Mouse (Mus musculus): ENCODE measurements at regions not wholly inside any gene's neighbourhood (a gene's known extent, or its start where the extent isn't known, plus 50 kb on each side); places are given as distances from the start of the nearest gene placed in this dataset.
"Not testable (repeated sequence)": the region's sequence is repeated elsewhere in the genome, so short reads cannot be mapped to it uniquely, and the experiment has no call there.

- Histone ChIP-seq H3K4me1 (ENCODE audit: control insufficient read depth, insufficient read depth, low read length) (no peaks in the 10 kb centered on the region), H3K4me3 (replicated peaks; ENCODE audit: extremely low read depth, low read depth, low read length) (no peak overlapping the region)
- no peak for DNase-seq
- 67% methylated on average over 4 of the region's 4 CpGs for WGBS
- no peak for TF ChIP-seq CTCF (IDR thresholded peaks at IDR 0.05; ENCODE audit: insufficient read depth, low read length)
- no peak for TF ChIP-seq POLR2A (IDR thresholded peaks at IDR 0.05; ENCODE audit: borderline replicate concordance, extremely low read depth, low read depth, low read length)
Observed at GRCm38 (mm10) chr17:69770046-69770445, 198.8 kb upstream of the Dlgap1 start.

- 88% methylated on average over 1 of the region's 1 CpGs for WGBS
- H3K4me1 ChIP-seq (ENCODE audit: control insufficient read depth, insufficient read depth, low read length): no peaks in the 10 kb centered on the region
- no peak for DNase-seq
- TF ChIP-seq CTCF (IDR thresholded peaks at IDR 0.05; ENCODE audit: insufficient read depth, low read length) (no peak), POLR2A (IDR thresholded peaks at IDR 0.05; ENCODE audit: borderline replicate concordance, extremely low read depth, low read depth, low read length) (no peak)
- H3K4me3 ChIP-seq (replicated peaks; ENCODE audit: extremely low read depth, low read depth, low read length): no peak overlapping the region
Observed at GRCm38 (mm10) chr17:69781201-69781600, 187.7 kb upstream of the Dlgap1 start.

GRCm38 (mm10) chr17:69786985-69787384 is 181.9 kb upstream of the Dlgap1 start:
- no peak for DNase-seq
- TF ChIP-seq CTCF (IDR thresholded peaks at IDR 0.05; ENCODE audit: insufficient read depth, low read length) (no peak), POLR2A (IDR thresholded peaks at IDR 0.05; ENCODE audit: borderline replicate concordance, extremely low read depth, low read depth, low read length) (no peak)
- WGBS: 77% methylated on average over 3 of the region's 3 CpGs
- Histone ChIP-seq H3K4me3 (replicated peaks; ENCODE audit: extremely low read depth, low read depth, low read length) (no peak overlapping the region), H3K4me1 (ENCODE audit: control insufficient read depth, insufficient read depth, low read length) (no peaks in the 10 kb centered on the region)

- no peak for DNase-seq
- H3K4me3 ChIP-seq (replicated peaks; ENCODE audit: extremely low read depth, low read depth, low read length): no peak overlapping the region
- 84% methylated on average over 5 of the region's 5 CpGs for WGBS
- no peak for TF ChIP-seq CTCF (IDR thresholded peaks at IDR 0.05; ENCODE audit: insufficient read depth, low read length)
- TF ChIP-seq POLR2A (IDR thresholded peaks at IDR 0.05; ENCODE audit: borderline replicate concordance, extremely low read depth, low read depth, low read length): no peak
- no peaks in the 10 kb centered on the region for H3K4me1 ChIP-seq (ENCODE audit: control insufficient read depth, insufficient read depth, low read length)
Observed at GRCm38 (mm10) chr17:69821473-69821872, 147.4 kb upstream of the Dlgap1 start.

- H3K4me3 ChIP-seq (replicated peaks; ENCODE audit: extremely low read depth, low read depth, low read length): no peak overlapping the region
- no peak for TF ChIP-seq CTCF (IDR thresholded peaks at IDR 0.05; ENCODE audit: insufficient read depth, low read length)
- no peak for TF ChIP-seq POLR2A (IDR thresholded peaks at IDR 0.05; ENCODE audit: borderline replicate concordance, extremely low read depth, low read depth, low read length)
- H3K4me1 ChIP-seq (ENCODE audit: control insufficient read depth, insufficient read depth, low read length): no peaks in the 10 kb centered on the region
- DNase-seq: no peak
- 91% methylated on average over 2 of the region's 2 CpGs for WGBS
Observed at GRCm38 (mm10) chr17:69821901-69822300, 147.0 kb upstream of the Dlgap1 start.

- no peak for DNase-seq
- Histone ChIP-seq H3K4me1 (ENCODE audit: control insufficient read depth, insufficient read depth, low read length) (no peaks in the 10 kb centered on the region), H3K4me3 (replicated peaks; ENCODE audit: extremely low read depth, low read depth, low read length) (no peak overlapping the region)
- TF ChIP-seq POLR2A (IDR thresholded peaks at IDR 0.05; ENCODE audit: borderline replicate concordance, extremely low read depth, low read depth, low read length): no peak
- no peak for TF ChIP-seq CTCF (IDR thresholded peaks at IDR 0.05; ENCODE audit: insufficient read depth, low read length)
- WGBS: 55% methylated on average over 1 of the region's 1 CpGs
Observed at GRCm38 (mm10) chr17:69822921-69823320, 146.0 kb upstream of the Dlgap1 start.

GRCm38 (mm10) chr17:69841308-69841707 is 127.6 kb upstream of the Dlgap1 start:
- TF ChIP-seq POLR2A (IDR thresholded peaks at IDR 0.05; ENCODE audit: borderline replicate concordance, extremely low read depth, low read depth, low read length): no peak
- Histone ChIP-seq H3K4me1 (ENCODE audit: control insufficient read depth, insufficient read depth, low read length) (no peaks in the 10 kb centered on the region), H3K4me3 (replicated peaks; ENCODE audit: extremely low read depth, low read depth, low read length) (no peak overlapping the region)
- WGBS: 49% methylated on average over 5 of the region's 5 CpGs
- no peak for DNase-seq

- DNase-seq: no peak
Observed at GRCm38 (mm10) chr17:69848306-69848705, 120.6 kb upstream of the Dlgap1 start.

GRCm38 (mm10) chr17:69850075-69850474 is 118.8 kb upstream of the Dlgap1 start:
- H3K4me3 ChIP-seq (replicated peaks; ENCODE audit: extremely low read depth, low read depth, low read length): no peak overlapping the region
- WGBS: 19% methylated on average over 1 of the region's 1 CpGs
- no peak for TF ChIP-seq POLR2A (IDR thresholded peaks at IDR 0.05; ENCODE audit: borderline replicate concordance, extremely low read depth, low read depth, low read length)
- no peak for TF ChIP-seq CTCF (IDR thresholded peaks at IDR 0.05; ENCODE audit: insufficient read depth, low read length)
- no peaks in the 10 kb centered on the region for H3K4me1 ChIP-seq (ENCODE audit: control insufficient read depth, insufficient read depth, low read length)
- DNase-seq: no peak

More at GRCm38 (mm10) chr17:69848306-69848705, 120.6 kb upstream of the Dlgap1 start:
- Histone ChIP-seq H3K4me3 (replicated peaks; ENCODE audit: extremely low read depth, low read depth, low read length) (no peak overlapping the region), H3K4me1 (ENCODE audit: control insufficient read depth, insufficient read depth, low read length) (no peaks in the 10 kb centered on the region)
- TF ChIP-seq POLR2A (IDR thresholded peaks at IDR 0.05; ENCODE audit: borderline replicate concordance, extremely low read depth, low read depth, low read length) (no peak), CTCF (IDR thresholded peaks at IDR 0.05; ENCODE audit: insufficient read depth, low read length) (no peak)
- 35% methylated on average over 1 of the region's 1 CpGs for WGBS

GRCm38 (mm10) chr17:69879958-69880357 is 88.9 kb upstream of the Dlgap1 start:
- H3K4me3 ChIP-seq (replicated peaks; ENCODE audit: extremely low read depth, low read depth, low read length); DNase-seq; H3K4me1 ChIP-seq (ENCODE audit: control insufficient read depth, insufficient read depth, low read length): not testable (repeated sequence)
- WGBS: 86% methylated on average over 8 of the region's 8 CpGs

GRCm38 (mm10) chr17:69893980-69894379 is 74.9 kb upstream of the Dlgap1 start:
- no peak for TF ChIP-seq CTCF (IDR thresholded peaks at IDR 0.05; ENCODE audit: insufficient read depth, low read length)
- no peak for TF ChIP-seq POLR2A (IDR thresholded peaks at IDR 0.05; ENCODE audit: borderline replicate concordance, extremely low read depth, low read depth, low read length)
- WGBS: 49% methylated on average over 4 of the region's 4 CpGs
- Histone ChIP-seq H3K4me1 (ENCODE audit: control insufficient read depth, insufficient read depth, low read length) (no peaks in the 10 kb centered on the region), H3K4me3 (replicated peaks; ENCODE audit: extremely low read depth, low read depth, low read length) (no peak overlapping the region)
- DNase-seq: no peak
